Mouse (Mus musculus) megakaryocyte progenitor cell, adult 5-6 weeks (primary cell): ENCODE measurements around the gene Gmppa. TPM values are rescaled to one million over a fixed set of nuclear protein-coding genes. Genes with fewer than 3 reads are reported as not detected.

Source experiments
- ATAC-seq: replicated peaks from 2 replicates; pipeline ENCODE4 v1.8.0; 2016; ENCODE audit warnings: mild to moderate bottlenecking, moderate TSS enrichment, inconsistent platforms; ENCODE audit not compliant: poor library complexity
- total RNA-seq, 2 experiments: library from RNA; stranded (forward) in 1 of 2; stranded (reverse) in 1 of 2; fragments of 157-497, 149-512 nt in 1 of 2; fragments of 200-1000 nt in 1 of 2; gene quantifications; 2 replicates each; pipeline versions ENCODE4 v1.2.3 to v1.2.4; 2015 to 2017

Gene Gmppa
- total RNA-seq (2015) (65.8 and 74.1 TPM in 2 replicates), total RNA-seq (2017) (87.0 and 98.6 TPM in 2 replicates)

DNA sequence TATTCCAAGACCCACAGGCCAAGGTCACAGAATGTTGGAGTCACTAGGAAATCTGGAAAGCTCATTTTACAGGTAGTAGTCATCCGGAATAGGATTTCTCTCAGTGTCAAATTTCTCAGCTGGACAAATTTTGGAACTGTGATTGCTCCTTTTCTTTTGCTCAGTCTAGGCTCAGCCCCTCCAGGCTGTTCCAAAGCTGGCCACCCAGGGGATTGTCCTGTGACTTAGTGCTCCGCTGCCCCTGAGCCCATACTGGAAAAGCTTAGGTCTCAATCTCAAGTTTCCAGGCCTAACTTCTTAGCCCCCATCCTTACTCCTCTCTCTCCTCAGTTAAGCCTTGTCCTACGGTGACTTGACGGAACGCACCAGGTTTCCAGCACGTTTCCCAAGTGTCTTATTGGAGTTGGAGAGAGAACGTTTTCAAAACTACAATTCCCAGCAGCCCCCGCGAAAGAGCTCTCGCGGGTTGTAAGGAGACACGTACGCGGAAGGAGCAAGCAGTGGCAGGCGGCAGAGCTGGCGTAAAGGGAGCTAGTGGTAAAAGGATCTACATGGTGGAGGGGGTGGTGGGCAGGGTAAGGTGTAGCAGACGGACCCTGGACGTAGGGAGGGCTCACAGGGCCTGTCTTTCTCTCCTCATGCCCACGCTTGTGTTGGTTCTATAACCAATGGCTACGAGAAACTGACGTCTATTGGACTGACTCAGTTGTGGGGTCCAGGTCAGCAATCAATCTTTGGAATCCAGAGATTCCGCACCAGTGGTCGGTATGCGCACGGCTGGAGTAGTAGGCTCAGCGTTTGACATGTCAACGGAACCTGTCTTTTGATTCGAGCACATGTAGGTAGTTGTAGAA, at the start of gene Gmppa:
Gene Gmppa (plus strand): TSS at position 456 of the 854 bp plus-strand sequence.
- ATAC-seq, result peak; percentile 98

GRCm38 (mm10) chr1:75386149-75386548, 49.6 kb upstream of the Gmppa start:
- ATAC-seq, result no peak

- no peak for ATAC-seq
Measured at GRCm38 (mm10) chr1:75387469-75387928, 48.2 kb upstream of the Gmppa start.

DNA sequence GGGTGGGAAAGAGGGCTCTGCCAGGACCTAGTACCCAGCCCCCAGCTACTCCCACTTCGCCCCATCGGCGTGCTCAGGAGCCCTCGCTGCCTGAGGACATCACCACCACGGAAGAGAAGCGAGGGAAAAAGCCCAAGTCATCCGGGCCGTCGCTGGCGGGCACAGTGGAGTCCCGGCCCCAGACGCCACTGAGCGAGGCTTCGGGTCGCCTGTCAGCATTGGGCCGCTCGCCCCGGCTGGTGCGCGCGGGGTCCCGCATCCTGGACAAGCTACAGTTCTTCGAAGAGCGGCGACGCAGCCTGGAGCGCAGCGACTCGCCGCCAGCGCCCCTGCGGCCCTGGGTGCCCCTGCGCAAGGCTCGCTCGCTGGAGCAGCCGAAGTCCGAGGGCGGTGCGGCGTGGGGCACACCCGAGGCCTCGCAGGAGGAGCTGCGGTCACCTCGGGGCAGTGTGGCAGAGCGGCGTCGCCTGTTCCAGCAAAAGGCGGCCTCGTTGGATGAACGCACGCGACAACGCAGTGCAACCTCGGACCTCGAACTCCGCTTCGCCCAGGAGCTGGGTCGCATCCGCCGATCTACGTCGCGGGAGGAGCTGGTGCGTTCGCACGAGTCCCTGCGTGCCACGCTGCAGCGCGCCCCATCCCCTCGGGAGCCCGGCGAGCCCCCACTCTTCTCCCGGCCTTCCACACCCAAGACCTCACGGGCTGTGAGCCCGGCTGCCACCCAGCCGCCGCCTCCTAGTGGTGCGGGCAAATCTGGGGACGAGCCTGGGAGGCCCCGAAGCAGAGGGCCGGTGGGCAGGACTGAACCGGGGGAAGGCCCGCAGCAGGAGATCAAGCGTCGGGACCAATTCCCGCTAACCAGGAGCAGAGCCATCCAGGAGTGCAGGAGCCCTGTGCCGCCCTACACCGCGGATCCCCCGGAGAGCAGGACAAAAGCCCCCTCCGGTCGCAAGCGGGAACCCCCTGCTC, 47.5 kb upstream of the Gmppa start:
- no peak for ATAC-seq

GRCm38 (mm10) chr1:75388898-75389515, 46.7 kb upstream of the Gmppa start:
- no peak for ATAC-seq

DNA sequence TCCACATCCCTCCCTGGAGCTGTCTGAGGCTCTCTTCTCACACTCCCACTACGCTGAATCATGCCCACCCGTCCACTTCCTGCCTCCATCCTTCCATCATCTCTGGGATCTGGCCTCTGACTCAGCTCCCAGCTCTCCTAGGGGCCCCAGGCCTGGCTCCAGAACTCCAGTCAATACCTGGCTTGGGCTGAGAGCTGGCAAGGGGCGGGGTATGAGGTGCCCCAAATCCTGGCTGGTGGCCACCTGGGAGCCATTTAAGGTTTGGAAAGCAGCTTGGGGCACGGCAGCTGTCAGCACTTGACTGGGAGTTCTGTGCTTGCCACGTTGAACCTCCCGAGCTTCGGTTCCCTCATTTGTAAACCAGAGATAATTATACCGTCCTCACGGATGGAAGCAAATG, 42.6 kb upstream of the Gmppa start:
- ATAC-seq, result no peak

DNA sequence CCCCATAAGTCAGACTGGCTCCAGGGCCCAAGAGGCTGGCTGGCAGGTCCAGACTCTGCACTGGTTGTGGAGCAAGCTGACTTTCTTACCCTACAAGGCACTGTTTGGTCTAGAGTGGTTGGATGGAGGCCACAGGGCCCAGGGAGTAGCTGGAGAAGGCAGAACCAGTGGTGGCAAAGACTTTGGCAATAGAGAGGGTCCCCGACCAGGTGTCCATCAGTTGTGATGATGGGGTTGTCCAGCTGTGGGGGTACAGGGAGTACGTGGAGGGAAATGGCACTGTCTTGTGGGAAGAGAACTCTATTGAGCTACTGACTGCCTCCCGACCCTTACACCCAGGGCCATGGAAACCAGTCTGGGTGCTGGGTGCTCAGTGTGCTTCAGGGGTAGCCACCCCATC, 41.9 kb upstream of the Gmppa start:
- ATAC-seq, result no peak

- peak; percentile 94 for ATAC-seq
Measured at GRCm38 (mm10) chr1:75398761-75399402, 36.8 kb upstream of the Gmppa start.

DNA sequence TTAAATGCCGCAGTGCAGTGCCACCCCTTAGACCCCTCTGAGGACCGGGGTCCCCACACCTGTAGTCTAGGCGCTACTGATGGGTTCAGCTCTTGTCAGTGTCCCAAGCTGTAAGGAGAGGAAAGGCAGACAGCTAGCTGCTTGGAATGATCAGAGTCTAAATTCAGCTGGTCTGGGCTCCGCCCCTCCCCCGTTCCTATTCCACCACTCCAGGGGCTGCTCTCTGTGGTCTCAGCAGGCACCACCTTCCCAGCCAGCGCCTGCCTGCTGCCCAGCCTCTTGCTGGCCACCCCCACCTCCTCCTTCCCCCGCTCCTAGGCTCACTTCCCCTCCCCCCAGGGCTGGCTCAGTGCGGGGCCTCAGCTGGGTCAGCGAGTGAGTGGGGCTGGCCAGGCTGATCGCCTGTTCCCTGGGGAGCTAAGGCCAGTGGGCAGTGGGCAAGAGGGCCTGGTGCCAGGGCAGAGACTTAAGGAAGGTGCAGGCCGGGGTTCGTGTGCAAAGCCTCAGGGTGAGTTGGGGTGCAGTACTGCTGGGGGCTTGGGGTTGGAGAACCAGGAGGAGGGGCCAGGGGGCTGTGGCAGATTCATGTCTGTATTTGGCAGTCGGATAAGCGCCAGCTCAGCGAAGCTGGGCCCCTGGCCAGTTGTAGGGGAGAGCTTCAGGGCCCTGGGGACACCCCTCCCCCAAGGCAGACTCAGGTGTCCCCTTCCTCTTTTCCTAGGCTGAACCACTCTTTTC, 35.8 kb upstream of the Gmppa start:
- 0 out of 2 replicates have a peak, but pooled peaks have one; percentile 7 for ATAC-seq

- ATAC-seq, result no peak
Measured at GRCm38 (mm10) chr1:75400493-75401115, 35.1 kb upstream of the Gmppa start.

DNA sequence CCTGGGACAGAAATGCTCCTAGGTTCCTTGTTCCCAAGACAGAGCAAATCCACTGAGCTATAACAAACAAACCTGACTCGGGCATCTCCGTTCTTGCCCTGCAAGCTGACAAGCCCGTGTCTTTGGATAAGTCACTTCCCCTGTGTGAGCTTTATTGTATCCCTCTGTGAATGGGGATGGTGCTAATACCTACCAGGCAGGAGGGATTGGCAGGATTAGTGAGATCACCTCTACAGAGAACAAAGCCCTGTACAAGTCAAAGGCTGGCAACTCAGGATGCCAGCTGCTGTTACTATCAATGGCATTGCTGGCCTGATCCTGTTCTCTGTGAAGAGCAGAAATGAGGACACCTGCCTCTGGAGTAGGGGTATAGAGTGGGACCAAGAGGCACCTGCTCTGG, 30.2 kb upstream of the Gmppa start:
- no peak for ATAC-seq

GRCm38 (mm10) chr1:75406173-75406572, 29.6 kb upstream of the Gmppa start:
- ATAC-seq, result no peak

- ATAC-seq, result no peak
Measured at GRCm38 (mm10) chr1:75407056-75407455, 28.7 kb upstream of the Gmppa start.

DNA sequence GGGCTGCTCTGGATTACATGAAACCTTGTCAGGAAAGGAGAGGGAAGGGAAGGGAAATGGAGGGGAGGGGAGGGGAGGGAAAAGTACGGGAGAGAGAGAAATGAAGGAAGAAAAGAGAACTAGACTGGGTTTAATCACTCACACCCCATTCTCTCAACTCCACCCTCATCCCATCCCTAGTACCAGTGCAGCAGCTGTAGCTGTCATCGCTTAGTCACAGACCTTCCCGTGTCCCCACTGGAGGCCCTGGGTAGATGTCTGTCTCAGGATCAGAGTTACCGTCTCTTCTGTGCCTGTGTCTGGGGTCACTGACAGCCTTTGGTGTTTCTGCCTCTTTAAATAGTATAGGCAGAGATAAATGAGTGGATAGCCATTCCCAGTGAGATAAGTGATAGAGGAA, 27.5 kb upstream of the Gmppa start:
- ATAC-seq, result no peak

- no peak for ATAC-seq
Measured at GRCm38 (mm10) chr1:75409950-75410349, 25.8 kb upstream of the Gmppa start.

DNA sequence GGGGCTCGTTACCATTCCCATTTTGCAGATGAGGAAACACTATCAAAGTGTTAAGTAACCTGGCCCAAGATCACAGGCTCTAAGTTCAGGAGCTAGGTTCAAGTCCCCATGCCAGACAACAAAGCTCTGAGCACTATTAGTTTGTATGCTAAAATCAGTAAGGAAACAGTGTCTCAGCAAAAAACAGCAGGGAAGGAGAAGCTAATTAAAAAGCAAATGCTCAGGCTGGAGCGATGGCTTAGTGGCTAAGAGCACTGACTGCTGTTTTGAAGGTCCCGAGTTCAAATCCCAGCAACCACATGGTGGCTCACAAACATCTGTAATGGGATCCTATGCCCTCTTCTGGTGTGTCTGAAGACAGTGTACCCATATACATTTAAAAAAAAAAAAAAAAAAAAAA, 23.5 kb upstream of the Gmppa start:
- no peak for ATAC-seq

- ATAC-seq, result peak; percentile 88
Measured at GRCm38 (mm10) chr1:75413749-75414148, 22.0 kb upstream of the Gmppa start.

GRCm38 (mm10) chr1:75421794-75422193, 13.9 kb upstream of the Gmppa start:
- ATAC-seq, result no peak

DNA sequence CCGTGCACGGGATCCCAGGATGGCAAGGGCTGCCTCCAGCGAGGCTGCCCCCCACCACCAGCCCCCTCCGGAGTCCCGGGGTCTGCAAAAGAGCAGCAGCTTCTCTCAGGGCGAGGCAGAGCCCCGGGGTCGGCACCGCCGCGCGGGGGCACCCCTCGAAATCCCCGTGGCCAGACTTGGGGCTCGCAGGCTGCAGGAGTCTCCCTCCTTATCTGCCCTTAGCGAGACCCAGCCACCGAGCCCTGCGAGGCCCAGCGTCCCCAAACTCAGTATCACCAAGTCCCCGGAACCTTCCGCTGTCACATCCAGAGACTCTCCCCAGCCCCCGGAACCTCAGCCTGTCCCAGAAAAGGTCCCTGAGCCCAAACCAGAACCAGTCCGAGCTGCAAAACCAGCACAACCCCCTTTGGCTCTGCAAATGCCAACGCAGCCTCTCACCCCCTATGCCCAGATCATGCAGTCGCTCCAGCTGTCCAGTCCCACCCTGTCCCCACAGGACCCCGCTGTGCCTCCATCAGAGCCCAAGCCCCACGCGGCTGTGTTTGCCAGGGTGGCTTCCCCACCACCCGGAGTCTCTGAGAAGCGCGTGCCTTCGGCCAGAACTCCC, 13.4 kb upstream of the Gmppa start:
- no peak for ATAC-seq
